Mouse (Mus musculus) limb, embryonic 12.5 days (tissue): ENCODE measurements around the gene Cavin1. TPM values are rescaled to one million over a fixed set of nuclear protein-coding genes. Genes with fewer than 3 reads are reported as not detected.

ENCODE experiments used
- ATAC-seq: fragments of 200-750 bp; cut with Nextera tagmentation; 2 replicates; pipeline ENCODE4 v1.8.0; 2017; ENCODE audit warnings: low read depth, moderate TSS enrichment; ENCODE audit not compliant: insufficient number of reproducible peaks, insufficient read depth, low FRiP score, low TSS enrichment
- H3K27ac ChIP-seq: fragments of 300-500 bp; sonication (generic); 2 replicates; pipeline ENCODE4 v1.5.1; 2016; ENCODE audit warnings: mild to moderate bottlenecking, moderate library complexity
- H3K27me3 ChIP-seq: fragments of 300-500 bp; sonication (generic); 2 replicates; pipeline ENCODE4 v1.6.1; 2016; ENCODE audit warnings: mild to moderate bottlenecking, moderate library complexity
- H3K36me3 ChIP-seq: fragments of 300-500 bp; sonication (generic); 2 replicates; pipeline ENCODE4 v1.6.1; 2016; ENCODE audit warnings: mild to moderate bottlenecking, moderate library complexity
- H3K4me1 ChIP-seq: fragments of 300-500 bp; sonication (generic); replicated peaks from 2 replicates; pipeline ENCODE4 v1.6.1; 2016
- H3K4me2 ChIP-seq: fragments of 300-500 bp; sonication (generic); 2 replicates; pipeline ENCODE4 v1.6.1; 2016; ENCODE audit warnings: mild to moderate bottlenecking, moderate library complexity
- H3K4me3 ChIP-seq: fragments of 300-500 bp; sonication (generic); replicated peaks from 2 replicates; pipeline ENCODE4 v1.5.1; 2016; ENCODE audit warnings: mild to moderate bottlenecking
- H3K9ac ChIP-seq: fragments of 300-500 bp; sonication (generic); replicated peaks from 2 replicates; pipeline ENCODE4 v1.6.1; 2016; ENCODE audit warnings: mild to moderate bottlenecking, moderate library complexity
- H3K9me3 ChIP-seq: fragments of 300-500 bp; sonication (generic); 2 replicates; pipeline ENCODE4 v1.6.1; 2016; ENCODE audit warnings: mild to moderate bottlenecking, moderate library complexity
- WGBS: fragments of 180-500 bp; shearing (Covaris S2); methylation state at CpG from one replicate; pipeline ENCODE4 v1.1.7; 2016; 5-methylcytosine and 5-hydroxymethylcytosine counted together
- polyA plus RNA-seq: library from polyadenylated mRNA; unstranded; fragments of >200 nt; fragmentation: Nextera tagmentation; extraction: Ambion mirVana; gene quantifications from 2 replicates; pipeline ENCODE4 v1.2.1, GENCODE M21; 2016

Gene Cavin1
- polyA plus RNA-seq, 1 experiment from 2014 or later, result 38.4 TPM

- Histone ChIP-seq H3K4me1 (no peaks in the 10 kb centered on the region), H3K4me3 (no peak overlapping the region), H3K27me3 (peaks cover 28% of the 10 kb centered on the region), H3K9me3 (no peaks in the 10 kb centered on the region), H3K4me2 (no peak overlapping the region), H3K36me3 (no peaks in the 10 kb centered on the region), H3K9ac (no peak overlapping the region), H3K27ac (no peak overlapping the region)
- no peak for ATAC-seq
- 56% methylated on average over 3 of the region's 3 CpGs for WGBS
Measured at GRCm38 (mm10) chr11:100981236-100981635, 10.5 kb upstream of the Cavin1 start.

GRCm38 (mm10) chr11:100980438-100980837, 9.8 kb upstream of the Cavin1 start:
- no peak overlapping the region for H3K9ac ChIP-seq
- no peaks in the 10 kb centered on the region for H3K9me3 ChIP-seq
- H3K4me1 ChIP-seq, result no peaks in the 10 kb centered on the region
- no peak overlapping the region for H3K27ac ChIP-seq
- H3K36me3 ChIP-seq, result no peaks in the 10 kb centered on the region
- H3K27me3 ChIP-seq, result peaks cover 30% of the 10 kb centered on the region
- 58% methylated on average over 1 of the region's 1 CpGs for WGBS
- no peak overlapping the region for H3K4me2 ChIP-seq
- H3K4me3 ChIP-seq, result no peak overlapping the region
- no peak for ATAC-seq

DNA sequence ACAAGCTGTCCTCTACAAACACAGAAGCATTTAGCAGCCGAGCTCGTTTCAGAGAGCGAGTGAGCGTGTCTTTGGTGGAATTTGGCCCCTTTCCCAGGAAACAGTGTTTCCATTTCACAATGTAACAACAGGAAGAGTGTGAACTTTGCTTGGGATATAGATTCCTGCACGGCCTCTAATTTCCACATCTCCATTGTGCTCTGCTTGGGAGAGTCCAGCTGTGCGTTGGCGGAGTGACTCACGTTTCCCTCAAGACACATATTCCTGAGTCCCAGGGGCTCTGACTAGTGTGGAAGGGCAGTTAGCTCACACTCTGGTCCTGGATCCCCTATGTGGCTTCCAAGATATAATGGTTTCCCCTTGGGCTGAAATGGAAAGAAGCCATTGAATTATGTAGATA, 9.2 kb upstream of the Cavin1 start:
- Histone ChIP-seq H3K4me1 (no peaks in the 10 kb centered on the region), H3K27ac (no peak overlapping the region), H3K4me2 (no peak overlapping the region), H3K9me3 (no peaks in the 10 kb centered on the region), H3K36me3 (no peaks in the 10 kb centered on the region), H3K27me3 (peaks cover 35% of the 10 kb centered on the region), H3K4me3 (no peak overlapping the region), H3K9ac (no peak overlapping the region)
- no peak for ATAC-seq
- 77% methylated on average over 8 of the region's 8 CpGs for WGBS

GRCm38 (mm10) chr11:100975241-100975640, 4.6 kb upstream of the Cavin1 start:
- Histone ChIP-seq H3K27ac (no peak overlapping the region), H3K4me2 (no peak overlapping the region), H3K9ac (no peak overlapping the region), H3K27me3 (peaks cover 56% of the 10 kb centered on the region), H3K36me3 (no peaks in the 10 kb centered on the region), H3K9me3 (no peaks in the 10 kb centered on the region), H3K4me1 (peaks cover 6% of the 10 kb centered on the region), H3K4me3 (no peak overlapping the region)
- ATAC-seq, result no peak
- 78% methylated on average over 7 of the region's 7 CpGs for WGBS

GRCm38 (mm10) chr11:100974381-100974970, 3.8 kb upstream of the Cavin1 start:
- Histone ChIP-seq H3K4me1 (peaks cover 12% of the 10 kb centered on the region), H3K4me3 (no peak overlapping the region), H3K27me3 (peaks cover 58% of the 10 kb centered on the region), H3K4me2 (no peak overlapping the region), H3K9me3 (no peaks in the 10 kb centered on the region), H3K27ac (no peak overlapping the region), H3K9ac (no peak overlapping the region), H3K36me3 (no peaks in the 10 kb centered on the region)
- no peak for ATAC-seq
- WGBS, result 77% methylated on average over 14 of the region's 14 CpGs

DNA sequence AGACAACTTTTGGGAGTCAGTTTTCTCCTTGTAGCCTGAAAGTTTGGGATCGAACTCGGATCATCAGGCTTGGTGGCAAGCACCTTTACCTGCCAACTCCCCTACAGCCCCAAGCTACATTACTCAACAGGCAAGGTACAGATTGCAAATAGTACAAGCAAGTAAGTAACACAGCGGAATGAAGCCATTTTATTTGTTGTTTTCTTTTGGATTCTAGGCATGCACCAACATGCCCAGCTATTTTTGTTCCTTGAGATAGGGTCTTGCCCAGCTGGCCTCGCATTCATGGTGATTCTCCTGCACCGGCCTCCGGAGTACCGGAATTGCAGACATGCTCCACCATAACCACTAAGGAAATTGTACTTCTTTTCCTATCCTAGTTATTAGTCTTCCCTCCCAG, 2.6 kb upstream of the Cavin1 start:
- Histone ChIP-seq H3K4me1 (peaks cover 19% of the 10 kb centered on the region), H3K4me2 (no peak overlapping the region), H3K9me3 (no peaks in the 10 kb centered on the region), H3K27ac (no peak overlapping the region), H3K36me3 (no peaks in the 10 kb centered on the region), H3K4me3 (no peak overlapping the region), H3K9ac (no peak overlapping the region), H3K27me3 (peaks cover 71% of the 10 kb centered on the region)
- WGBS, result 88% methylated on average over 7 of the region's 7 CpGs
- ATAC-seq, result no peak

DNA sequence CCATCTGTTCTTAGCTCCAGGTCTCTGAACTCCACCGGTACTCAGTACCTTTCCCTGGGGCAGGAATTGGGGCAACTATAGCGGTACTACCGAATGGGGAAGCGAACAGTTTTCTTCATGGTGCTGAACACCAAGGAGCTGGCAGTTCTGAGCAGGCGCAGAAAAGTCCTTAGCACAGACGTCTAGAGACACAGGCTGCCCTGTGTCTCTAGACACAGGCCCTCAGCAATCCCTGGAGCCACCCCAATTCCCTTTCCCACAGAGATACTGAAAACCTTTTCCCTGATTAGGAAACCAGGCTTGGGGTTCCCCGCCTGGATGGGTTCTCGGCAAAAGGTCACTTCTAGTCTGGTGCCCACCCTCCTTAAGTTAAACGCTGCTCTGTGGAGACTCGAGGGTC, 768 bp upstream of the Cavin1 start:
- no peak for ATAC-seq
- Histone ChIP-seq H3K4me3 (no peak overlapping the region), H3K27ac (no peak overlapping the region), H3K27me3 (peaks cover 88% of the 10 kb centered on the region), H3K36me3 (no peaks in the 10 kb centered on the region), H3K4me1 (peaks cover 19% of the 10 kb centered on the region), H3K4me2 (no peak overlapping the region), H3K9ac (no peak overlapping the region), H3K9me3 (no peaks in the 10 kb centered on the region)
- 65% methylated on average over 10 of the region's 10 CpGs for WGBS

DNA sequence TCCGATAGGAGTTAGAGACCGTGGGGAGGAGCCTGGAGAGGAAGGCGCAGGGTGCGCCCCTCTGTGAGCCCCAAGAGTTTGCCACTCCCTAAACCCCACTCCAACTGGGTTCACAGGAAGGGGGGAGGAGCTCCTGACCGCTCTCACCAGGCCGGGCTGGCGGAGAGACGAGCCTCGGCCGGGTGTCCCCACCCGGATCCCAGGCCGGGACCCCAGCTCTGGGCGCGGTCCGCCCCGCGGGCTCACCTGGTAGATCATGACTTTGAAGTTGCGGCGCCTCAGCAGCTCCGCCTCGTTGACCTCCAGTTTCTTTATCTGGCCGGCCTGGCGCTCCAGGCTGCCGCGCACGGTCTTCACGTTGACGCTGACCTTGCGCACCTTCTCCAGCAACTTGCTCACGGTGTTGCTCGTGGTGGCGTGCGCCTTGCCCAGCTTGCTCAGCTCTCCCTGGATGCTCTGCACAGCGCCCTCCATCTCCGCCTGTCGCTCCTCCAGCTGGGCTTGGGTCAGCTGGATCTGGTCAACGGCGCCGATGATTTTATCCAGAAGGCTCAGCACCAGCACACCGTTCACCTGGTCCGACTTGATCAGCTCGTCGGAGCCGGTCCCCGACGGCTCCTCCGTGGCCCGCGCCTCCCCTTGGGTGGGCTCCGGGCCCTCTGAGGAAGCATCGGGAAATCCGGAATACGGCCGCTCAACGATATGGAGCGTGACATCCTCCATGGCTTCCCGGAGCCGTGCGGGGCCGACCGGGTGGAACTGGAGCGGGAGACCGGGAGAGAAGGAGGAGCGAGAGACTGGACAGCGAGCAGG, 737 bp downstream of the Cavin1 start:
- Histone ChIP-seq H3K36me3 (no peaks in the 10 kb centered on the region), H3K27ac (no peak overlapping the region), H3K4me1 (peaks cover 19% of the 10 kb centered on the region), H3K4me2 (peak overlapping the region; percentile 75), H3K27me3 (peaks cover 97% of the 10 kb centered on the region), H3K9me3 (no peaks in the 10 kb centered on the region), H3K4me3 (peak overlapping the region; percentile 49), H3K9ac (peak overlapping the region; percentile 61)
- peak; percentile 49; the same call in 1 of the 2 replicates for ATAC-seq
- WGBS, result 1% methylated on average over 65 of the region's 65 CpGs

DNA sequence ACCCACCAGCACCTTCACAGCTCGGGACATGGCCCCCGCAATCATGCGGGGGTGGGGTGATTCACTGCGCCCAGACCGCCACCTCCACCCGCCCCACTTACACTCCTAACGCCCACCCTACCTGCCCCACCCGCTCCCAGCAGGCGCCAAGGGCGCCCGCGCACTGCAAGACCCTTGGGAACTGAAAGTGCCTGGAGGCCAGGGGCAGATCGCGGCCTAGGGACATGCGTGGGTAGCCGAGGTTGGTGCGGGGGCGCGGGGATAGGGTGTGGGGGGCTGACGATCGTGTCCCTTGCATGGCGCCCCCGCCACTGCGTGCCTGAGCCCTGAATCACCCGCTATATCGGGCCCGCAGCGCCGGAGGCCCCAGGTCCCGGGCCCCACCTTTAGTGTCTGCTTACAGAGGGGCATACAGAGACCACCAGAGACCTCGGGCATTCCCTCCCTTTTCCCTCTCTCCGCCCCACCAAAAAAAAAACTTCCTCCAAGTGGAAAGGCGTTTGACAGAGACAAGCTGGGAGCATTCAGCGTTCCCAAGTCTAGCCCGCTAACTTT, 1.4 kb downstream of the Cavin1 start:
- WGBS, result 5% methylated on average over 34 of the region's 35 CpGs
- ATAC-seq, result no peak
- Histone ChIP-seq H3K4me3 (peak overlapping the region; percentile 49), H3K4me2 (peak overlapping the region; percentile 75), H3K36me3 (no peaks in the 10 kb centered on the region), H3K4me1 (peaks cover 19% of the 10 kb centered on the region), H3K9me3 (no peaks in the 10 kb centered on the region), H3K27me3 (peaks cover 97% of the 10 kb centered on the region), H3K9ac (peak overlapping the region; percentile 61), H3K27ac (no peak overlapping the region)

DNA sequence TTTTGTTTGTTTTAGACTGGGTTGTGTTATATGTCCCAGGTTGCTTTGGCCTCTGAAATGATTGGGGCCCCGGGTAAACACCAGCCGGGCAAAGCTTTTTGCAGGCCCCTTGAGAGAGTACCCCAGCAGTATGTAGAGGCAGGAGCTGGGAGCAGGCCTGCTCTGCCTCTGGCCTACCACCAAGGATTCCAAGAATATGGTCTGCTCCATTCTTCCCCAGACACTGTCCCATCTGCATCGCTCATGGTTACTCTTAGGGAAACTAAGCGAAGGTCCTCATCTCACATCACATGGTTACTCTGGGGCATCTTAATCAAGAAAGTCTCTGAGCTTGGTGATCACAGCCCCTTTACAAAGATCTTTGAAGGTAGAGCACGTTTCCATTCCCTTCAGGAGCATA, 2.2 kb downstream of the Cavin1 start:
- H3K9ac ChIP-seq, result no peak overlapping the region

DNA sequence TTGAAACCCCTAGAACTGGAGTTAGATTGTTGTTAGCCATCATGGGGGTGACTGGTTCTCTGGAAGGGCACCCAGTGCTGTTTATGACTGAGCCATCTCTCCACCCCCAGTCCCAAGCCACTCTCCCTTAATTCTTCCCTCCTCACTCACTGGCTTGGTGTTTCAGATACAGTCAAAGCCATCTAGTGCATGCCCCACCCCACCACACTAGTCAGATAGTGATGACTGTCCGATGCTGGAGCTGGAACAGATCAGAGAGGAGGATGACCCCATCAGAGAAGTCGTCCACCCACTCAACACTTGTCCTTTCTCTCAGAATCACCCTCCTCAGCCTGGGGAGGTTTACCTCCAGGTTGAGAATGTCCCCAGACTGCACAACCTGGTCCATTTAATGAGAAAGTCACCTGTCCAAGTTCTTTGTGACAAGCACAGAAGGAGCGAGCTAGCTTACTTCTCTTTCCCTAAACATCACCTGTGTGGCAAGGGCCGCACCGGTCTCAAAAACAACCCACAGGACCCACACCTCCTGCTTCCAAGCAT, 2.7 kb downstream of the Cavin1 start:
- Histone ChIP-seq H3K27ac (no peak overlapping the region), H3K27me3 (peaks cover 94% of the 10 kb centered on the region), H3K4me2 (0 out of 2 replicates have a peak overlapping the region, but pooled peaks have one; percentile 75), H3K4me1 (peaks cover 19% of the 10 kb centered on the region), H3K4me3 (0 out of 2 replicates have a peak overlapping the region, but pooled peaks have one; percentile 49), H3K9me3 (no peaks in the 10 kb centered on the region), H3K9ac (no peak overlapping the region), H3K36me3 (no peaks in the 10 kb centered on the region)
- WGBS, result 92% methylated on average over 5 of the region's 5 CpGs
- no peak for ATAC-seq

More for the DNA sequence above, 2.2 kb downstream of the Cavin1 start:
- Histone ChIP-seq H3K4me3 (peak overlapping the region; percentile 49), H3K36me3 (no peaks in the 10 kb centered on the region), H3K4me2 (peak overlapping the region; percentile 75), H3K4me1 (peaks cover 19% of the 10 kb centered on the region), H3K27me3 (peaks cover 99% of the 10 kb centered on the region), H3K9me3 (no peaks in the 10 kb centered on the region), H3K27ac (no peak overlapping the region)
- no peak for ATAC-seq
- WGBS, result 79% methylated on average over 5 of the region's 5 CpGs
